ENCODE assay signal across 8 mouse cellular contexts in the genomic region with DNA sequence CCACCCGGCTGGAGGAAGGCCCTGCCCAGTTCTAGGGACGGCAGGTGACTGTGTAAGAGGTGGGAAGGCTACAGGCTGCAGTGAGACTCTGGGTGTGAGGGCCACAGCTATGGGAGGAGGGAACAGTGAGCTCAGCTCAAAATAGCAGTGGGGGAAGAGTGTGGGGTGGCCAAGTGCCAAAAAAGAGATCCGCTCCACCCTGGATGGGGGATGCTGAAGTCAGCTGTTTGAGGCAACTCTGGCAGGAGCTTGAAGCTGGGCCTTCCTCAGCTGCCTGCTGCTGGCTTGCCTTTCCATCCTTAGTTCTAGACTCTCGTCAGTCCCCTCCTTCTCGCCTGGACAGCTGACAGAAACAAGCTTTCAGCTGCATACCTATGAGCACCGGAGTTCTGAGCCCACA. TPM values are rescaled to one million over a fixed set of nuclear protein-coding genes. Genes with fewer than 3 reads are reported as not detected.
DNase-seq lines count a peak whose midpoint lies in the region; ATAC-seq and TF ChIP-seq lines count a peak whose summit lies in the region.

No protein-coding gene starts in this region.

- peaks cover 25% of the 10 kb centered on the region for H3K4me1 ChIP-seq in stomach, postnatal 0 days (replicated peaks; ENCODE audit: control insufficient read depth, insufficient read depth)

- TF ChIP-seq CTCF in stomach, postnatal 0 days (IDR thresholded peaks at IDR 0.05; ENCODE audit: low read depth), result no peak

- no peak overlapping the region for H3K4me2 ChIP-seq in stomach, postnatal 0 days (replicated peaks; ENCODE audit: low read depth)

- H3K4me3 ChIP-seq in stomach, postnatal 0 days (ENCODE audit: low read depth, low read length), result no peak overlapping the region

- H3K9ac ChIP-seq in stomach, postnatal 0 days (ENCODE audit: low read length), result 0 out of 2 replicates have a peak overlapping the region, but pooled peaks have one; percentile 23

- peak; percentile 57 to 82 for ATAC-seq in hematopoietic stem cell, adult 5-6 weeks (replicated peaks in 1 of 2; ENCODE audit: insufficient read depth in 1 of 2, low FRiP score in 2 of 2, low TSS enrichment in 1 of 2, low read depth in 1 of 2, poor library complexity in 2 of 2, severe bottlenecking in 2 of 2)
- peak; percentile 71; the same call in 1 of the 2 replicates for ATAC-seq in stomach, postnatal 0 days (ENCODE audit: low FRiP score, low TSS enrichment)

- no peaks in the 10 kb centered on the region for H3K9me3 ChIP-seq in stomach, postnatal 0 days (ENCODE audit: control insufficient read depth, low read length)

- peaks cover 6% of the 10 kb centered on the region; the same call in 1 of the 2 replicates for H3K36me3 ChIP-seq in stomach, postnatal 0 days (ENCODE audit: control insufficient read depth, insufficient read depth, low read length)

- H3K27me3 ChIP-seq in stomach, postnatal 0 days (ENCODE audit: control insufficient read depth, insufficient read depth, low read length), result no peaks in the 10 kb centered on the region

- DNase-seq in retina, postnatal 1 day, result peak; percentile 53
- DNase-seq in retina, embryonic 14.5 days (ENCODE audit: low spot score), result no peak
- peak; percentile 81 to 87 for DNase-seq in frontal cortex, postnatal 36 days (ENCODE audit: low spot score in 2 of 2)
- peak; percentile 88 for DNase-seq in layer of hippocampus, adult 9-11 months
- DNase-seq in lung, postnatal 10 days, result peak; percentile 91
- DNase-seq in stomach, postnatal 0 days (ENCODE audit: low spot score), result peak; percentile 52
- DNase-seq in thymus, postnatal 14 days, result no peak

- WGBS in stomach, postnatal 0 days, result 42% methylated on average over 6 of the region's 6 CpGs

- TF ChIP-seq EP300 in stomach, postnatal 0 days (optimal IDR thresholded peaks at IDR 0.05), result no peak

- peak overlapping the region; percentile 89 for H3K27ac ChIP-seq in stomach, postnatal 0 days (replicated peaks)

RNA-seq across cellular contexts. Expression of a gene that starts 32.2 kb away (rescaled TPM):
- total RNA-seq in hematopoietic stem cell, adult 5-6 weeks (2017), result 4.2 and 5.3 TPM in 2 replicates
- 11.3 and 11.9 TPM in 2 replicates for polyA plus RNA-seq in stomach, postnatal 0 days (2015; fragmentation: Nextera tagmentation; extraction: Ambion mirVana)

RNA-seq across cellular contexts. Expression of a gene that starts 42.6 kb away (rescaled TPM):
- 29.5 and 40.3 TPM in 2 replicates for total RNA-seq in hematopoietic stem cell, adult 5-6 weeks (2017)
- polyA plus RNA-seq in stomach, postnatal 0 days (2015; fragmentation: Nextera tagmentation; extraction: Ambion mirVana), result 66.1 and 74.6 TPM in 2 replicates

Comparison
In these comparisons a context has a peak if more than half of its experiments do, and no peak if none do; other contexts are left out.
1. DNase-seq: peak in retina, postnatal 1 day (single experiment), frontal cortex, postnatal 36 days (2 of 2), layer of hippocampus, adult 9-11 months (single experiment), lung, postnatal 10 days (single experiment) and stomach, postnatal 0 days (single experiment); none in retina, embryonic 14.5 days (single experiment) and thymus, postnatal 14 days (single experiment).